Mouse (Mus musculus): ENCODE measurements around the gene Crybb1.

Gene Crybb1

GRCm38 (mm10) chr5:112301694-112302093 lies 46.1 kb downstream of the Crybb1 start:
- in situ Hi-C loops (cut with MboI, MseI) = loop anchor here (10.0 kb wide), 1 partner anchor 547 kb away; no protein-coding TSS in a partner anchor

DNA sequence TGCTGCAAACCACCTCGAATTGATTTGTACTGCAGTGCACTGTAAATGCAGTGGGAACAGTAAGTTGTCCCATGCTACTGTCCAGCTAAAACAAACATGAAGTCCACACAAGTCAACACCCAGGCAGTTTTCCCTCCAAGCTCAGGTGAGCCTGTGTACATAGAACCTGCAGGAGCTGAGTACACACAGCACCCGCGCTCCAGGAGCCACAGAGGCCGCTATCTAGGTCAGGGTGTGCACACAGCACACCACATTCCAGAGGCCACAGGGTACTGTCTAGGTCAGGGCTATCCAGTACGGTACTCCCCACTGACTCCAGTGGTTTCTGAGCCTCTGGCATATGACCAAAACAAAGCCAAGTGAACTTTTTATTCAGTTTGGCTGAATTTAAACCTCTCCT lies 46.7 kb downstream of the Crybb1 start:
- in situ Hi-C loops (cut with MboI, MseI) = loop anchor here (10.0 kb wide), 1 partner anchor 548 kb away; no protein-coding TSS in a partner anchor

DNA sequence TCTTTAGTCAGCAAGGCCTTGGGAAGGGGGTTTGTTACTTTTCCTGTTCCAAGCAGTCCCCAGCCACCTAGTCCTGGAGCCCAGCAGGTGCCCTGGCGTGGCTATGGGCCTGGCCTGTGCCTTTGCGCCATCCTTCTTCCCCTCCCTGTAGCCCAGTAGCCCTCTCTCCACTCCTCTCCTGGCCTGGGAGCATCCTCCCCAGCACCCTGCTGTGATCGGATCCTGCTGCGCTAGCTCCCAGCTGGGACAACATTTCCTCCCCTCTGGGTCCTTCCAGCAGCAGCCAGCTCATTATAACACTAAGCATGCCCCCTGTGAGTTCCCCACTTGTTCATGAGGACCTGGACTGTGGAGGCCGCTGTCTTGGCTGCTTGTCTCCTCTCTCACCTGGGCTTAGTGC lies 50.2 kb downstream of the Crybb1 start:
- in situ Hi-C loops (cut with MboI, MseI) = loop anchor here (10.0 kb wide), 1 partner anchor 551 kb away; no protein-coding TSS in a partner anchor

DNA sequence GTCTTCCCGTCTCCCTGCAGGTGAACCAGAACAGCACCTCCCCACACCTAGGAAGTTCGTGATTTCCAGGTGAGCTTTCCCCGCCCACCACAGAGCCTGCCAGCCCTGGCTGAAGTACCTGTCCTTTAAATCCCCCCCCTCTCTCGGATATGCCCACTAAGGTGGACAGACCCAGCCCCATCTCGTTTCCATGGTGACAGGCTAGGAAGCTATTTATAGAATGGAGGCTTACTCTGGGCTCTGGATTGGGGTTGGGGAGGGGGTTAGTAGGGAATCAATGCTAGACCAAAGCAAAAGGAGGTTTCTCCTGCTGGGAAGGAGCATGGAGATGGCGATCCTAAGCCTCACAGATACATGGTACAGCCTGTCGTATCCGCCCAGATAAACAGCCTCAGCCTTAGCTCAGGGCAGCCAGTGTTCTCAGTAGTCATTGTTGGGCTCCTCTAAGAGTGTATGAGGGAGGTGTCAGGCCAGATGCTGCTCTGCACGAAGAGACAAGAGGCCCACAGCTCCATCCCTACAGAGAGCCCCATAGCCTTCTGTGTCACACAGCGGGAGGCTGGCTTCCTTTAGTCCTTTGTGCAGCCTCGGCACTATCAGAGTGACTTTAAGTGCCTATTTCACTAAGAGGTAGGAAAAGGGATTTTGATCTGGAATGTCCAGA lies 57.7 kb downstream of the Crybb1 start:
- in situ Hi-C loops (cut with MboI, MseI) = no loop called here

GRCm38 (mm10) chr5:112316468-112316867 lies 60.9 kb downstream of the Crybb1 start:
- in situ Hi-C loops (cut with MboI, MseI) = no loop called here

DNA sequence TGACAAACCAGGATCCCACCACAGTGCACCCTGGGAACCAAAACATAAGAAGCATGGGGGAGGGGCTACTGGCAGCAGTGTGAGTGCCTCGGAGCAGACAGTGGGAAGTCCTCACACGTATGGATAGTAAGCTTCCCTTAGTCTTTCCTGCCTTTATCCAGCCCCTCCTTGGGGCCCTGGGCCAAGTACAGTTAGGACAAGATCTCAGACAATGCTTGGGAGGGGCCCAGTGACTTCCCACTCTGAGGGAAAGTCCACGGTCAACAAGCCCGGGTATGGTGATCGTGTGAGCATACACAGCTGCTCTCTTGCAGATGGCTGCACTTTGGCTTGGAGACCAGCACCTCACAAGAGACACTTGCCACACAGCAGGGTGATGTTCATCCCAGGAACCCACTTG lies 61.7 kb downstream of the Crybb1 start:
- in situ Hi-C loops (cut with MboI, MseI) = no loop called here

All from T-helper 2 cell (primary cell).